Mouse (Mus musculus) adrenal gland, adult (tissue): ENCODE measurements around the gene Tube1.
"Not testable (repeated sequence)": the region's sequence is repeated elsewhere in the genome, so short reads cannot be mapped to it uniquely, and the experiment has no call there.

Experiments
- DNase-seq, 2 experiments: peaks; one replicate each; pipeline ENCODE4 v3.0.0; 2022 to 2023; ENCODE audit warnings: low spot score in 1 of 2; ENCODE audit not compliant: inconsistent age in 2 of 2

The Tube1 gene

GRCm38 (mm10) chr10:39167611-39168010 is 33.8 kb downstream of the Tube1 start:
- no peak for DNase-seq

DNA sequence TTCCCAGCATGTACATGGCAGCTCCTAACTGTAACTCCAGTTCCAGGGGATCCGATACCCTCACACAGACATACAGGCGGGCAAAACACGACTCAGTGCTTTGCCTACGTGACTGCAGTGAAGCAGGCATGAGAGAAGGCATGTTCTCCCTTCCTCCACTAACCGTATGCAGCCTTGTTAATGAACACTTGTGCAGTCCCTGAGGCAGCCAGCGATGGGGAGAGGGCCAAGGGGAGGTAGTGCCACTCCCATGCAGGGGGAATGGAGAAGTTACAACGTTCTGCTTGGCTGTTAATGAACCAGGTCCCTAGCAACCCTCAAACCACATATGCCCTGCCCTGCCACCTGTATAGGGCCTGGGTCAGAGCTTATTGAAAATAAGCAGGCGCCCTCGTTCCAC is 35.9 kb downstream of the Tube1 start:
- no peak for DNase-seq

GRCm38 (mm10) chr10:39170181-39170580 is 36.4 kb downstream of the Tube1 start:
- peak; percentile 67 to 90 for DNase-seq

DNA sequence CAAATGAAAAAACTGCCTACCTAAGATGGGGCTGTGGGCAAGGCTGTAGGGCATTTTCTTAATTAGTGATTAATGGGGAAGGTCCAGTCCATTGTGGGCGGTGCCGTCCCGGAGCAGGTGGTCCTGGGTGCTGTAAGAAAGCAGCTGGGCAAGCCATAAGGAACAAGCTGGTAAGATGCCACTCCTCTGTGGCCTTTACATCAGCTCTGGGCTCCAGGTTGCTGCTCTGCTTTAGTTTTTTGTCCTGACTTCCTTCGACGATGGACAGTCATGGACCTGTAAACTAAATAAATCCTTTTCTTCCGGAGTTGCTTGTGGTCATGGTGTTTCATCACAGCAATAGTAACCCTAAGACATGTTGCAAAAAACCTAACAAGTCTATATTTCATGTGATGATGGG is 36.9 kb downstream of the Tube1 start:
- peak in 1 of 2 experiments; percentile 29 for DNase-seq

DNA sequence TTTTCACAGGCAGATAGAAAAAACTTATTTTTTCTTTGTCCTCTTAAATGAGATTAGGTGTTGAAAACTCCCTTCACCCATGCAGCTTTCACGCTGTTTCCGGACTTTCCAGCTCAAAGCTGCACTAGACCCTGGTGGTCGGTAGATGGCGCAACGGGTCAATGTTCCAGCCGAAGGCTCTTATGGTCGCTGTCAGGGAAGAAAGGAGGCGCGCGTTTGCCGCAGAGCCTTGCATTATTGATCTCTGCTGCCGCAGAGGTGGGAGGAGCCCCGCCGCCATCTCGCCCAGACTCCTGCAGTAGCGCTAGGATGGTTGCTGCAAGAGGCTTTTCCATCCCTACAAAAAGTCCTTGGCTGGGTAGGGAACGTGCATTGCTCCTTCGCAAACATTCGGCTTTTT is 37.4 kb downstream of the Tube1 start:
- peak; percentile 91 to 97 for DNase-seq

- peak; percentile 89 to 97 for DNase-seq
These were observed 38.1 kb downstream of the Tube1 start for GRCm38 (mm10) chr10:39171603-39172539.

GRCm38 (mm10) chr10:39172540-39172931 is 38.8 kb downstream of the Tube1 start:
- no peak for DNase-seq

- DNase-seq: peak; percentile 19 to 54
These were observed 39.3 kb downstream of the Tube1 start for GRCm38 (mm10) chr10:39173077-39173476.

DNA sequence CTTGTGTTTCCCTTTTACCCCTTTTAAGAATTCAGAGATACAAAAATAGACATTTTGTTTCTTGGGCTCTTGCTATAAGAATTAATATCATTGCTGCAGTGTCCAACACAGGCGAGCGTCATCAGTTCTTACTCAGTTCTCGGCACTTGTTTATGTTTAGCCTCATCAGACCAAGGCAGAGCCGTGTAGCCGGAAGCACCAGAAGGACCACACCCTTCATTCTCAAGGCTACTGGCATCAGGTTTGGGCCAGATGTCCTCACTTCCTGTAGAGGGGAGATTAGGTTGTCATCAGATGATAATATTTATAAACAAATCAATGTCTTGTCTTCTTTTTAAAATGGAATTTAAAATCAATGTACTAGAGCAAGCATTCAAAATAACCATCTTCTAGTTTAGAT is 43.2 kb downstream of the Tube1 start:
- no peak for DNase-seq

DNA sequence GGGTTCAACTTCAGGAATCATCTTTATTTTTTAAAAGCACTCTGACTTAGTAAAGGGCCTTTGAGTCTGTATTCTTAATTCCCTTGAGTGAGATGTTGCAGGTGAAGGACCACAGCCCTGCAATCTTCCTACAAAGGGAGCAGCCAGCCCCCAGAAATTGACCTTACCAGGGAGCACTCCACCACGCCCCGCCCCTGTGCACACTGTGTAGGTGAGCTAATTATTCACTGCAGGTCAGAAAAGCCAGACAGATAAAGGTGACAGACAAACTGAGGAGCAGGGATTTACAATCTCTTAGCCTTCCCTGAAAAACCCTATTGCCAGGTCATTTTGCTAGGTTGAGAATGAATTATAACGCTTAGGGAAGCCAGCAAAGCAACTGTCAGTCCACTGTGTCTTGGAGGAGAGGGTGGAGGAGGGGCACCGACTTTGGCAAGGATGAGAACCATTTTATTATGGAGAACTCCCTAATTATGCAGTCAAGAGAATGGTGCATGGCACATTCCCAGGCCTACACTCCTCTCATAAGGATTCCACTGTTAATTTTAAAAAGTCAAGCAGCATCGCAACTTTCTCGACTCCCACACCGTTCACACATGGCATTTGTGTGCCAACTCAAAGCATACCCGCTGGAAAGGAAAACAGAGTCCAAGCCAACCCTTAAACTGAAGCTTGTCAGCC is 51.2 kb downstream of the Tube1 start:
- DNase-seq: no peak

DNA sequence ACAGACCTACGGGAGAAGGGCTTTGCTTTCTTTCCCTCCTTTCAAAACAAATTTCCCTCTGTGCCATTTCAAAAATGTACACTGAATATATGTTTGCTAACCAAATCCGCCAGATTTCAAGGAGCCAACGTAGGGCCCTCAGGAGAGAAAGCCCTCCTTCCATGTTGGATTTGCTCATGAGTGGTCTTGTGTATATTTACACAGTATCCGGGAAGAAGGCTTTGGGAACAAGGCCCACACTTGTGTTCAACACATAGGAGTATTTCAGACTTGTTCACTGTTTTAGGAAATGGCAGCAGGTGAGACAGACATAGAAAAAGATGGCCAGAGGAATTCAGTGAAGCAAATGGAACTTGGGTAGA is 51.8 kb downstream of the Tube1 start:
- no peak for DNase-seq

- no peak for DNase-seq
These were observed 58.9 kb downstream of the Tube1 start for GRCm38 (mm10) chr10:39192673-39193072.

DNA sequence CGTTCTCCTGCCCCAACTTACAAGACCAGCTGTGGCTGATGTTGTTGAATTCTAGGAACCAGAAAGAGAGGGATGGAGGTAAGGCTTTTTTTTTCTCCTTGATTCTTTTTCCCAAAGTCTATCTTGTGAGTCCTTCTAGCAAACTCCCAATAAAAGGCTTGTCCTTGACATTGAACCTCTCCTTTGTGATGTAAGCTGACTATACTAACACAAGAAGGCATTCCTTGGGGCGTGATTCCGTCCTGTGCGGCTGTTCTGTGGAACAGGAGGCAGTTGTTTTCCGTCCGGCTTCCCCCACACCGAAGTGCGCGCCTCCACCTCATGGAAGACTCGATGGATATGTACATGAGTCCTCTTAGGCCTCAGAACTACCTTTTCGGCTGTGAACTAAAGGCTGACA is 64.4 kb downstream of the Tube1 start:
- DNase-seq: not testable (repeated sequence)
